Mouse (Mus musculus) left cerebral cortex, adult 18-20 months (tissue): ENCODE data around the gene Olfr1026. TPM values are rescaled to one million over a fixed set of nuclear protein-coding genes. Genes with fewer than 3 reads are reported as not detected.

Experiments used
- DNase-seq, 2 experiments: peaks; one replicate each; pipeline ENCODE4 v3.0.0; 2021 to 2022; ENCODE audit warnings: low spot score in 2 of 2, mixed read lengths in 1 of 2
- long read RNA-seq, 2 experiments: library from polyadenylated mRNA; stranded (forward); transcript quantifications; one replicate each; pipeline ENCODE4 v2.0.0; 2021
- total RNA-seq, 2 experiments: library from RNA; stranded (reverse); gene quantifications; 2 replicates each; pipeline ENCODE4 v1.2.3; 2021

Gene Olfr1026
- not detected for total RNA-seq
- long read RNA-seq, experiment 1: 0 reads
- long read RNA-seq, experiment 2: 0 reads

DNA sequence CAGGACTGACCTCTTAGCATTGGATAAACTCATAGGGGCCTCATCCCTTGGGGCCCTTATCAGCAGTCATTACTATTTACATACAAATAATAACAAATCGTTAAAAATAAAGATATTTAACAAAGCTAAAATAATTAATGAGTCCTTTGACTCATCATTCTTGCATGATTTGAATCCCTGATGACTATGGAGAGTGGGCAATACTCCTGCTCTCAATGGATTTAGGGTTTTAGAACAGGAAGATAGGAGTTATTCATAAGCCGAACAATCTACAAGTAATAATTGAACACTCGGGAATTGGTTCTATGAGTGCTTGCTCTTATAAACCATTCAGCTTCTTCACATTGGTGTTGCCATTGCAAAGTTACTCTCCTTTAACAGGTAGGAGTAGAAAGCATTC lies at the start of gene Olfr1026:
Olfr1026 (plus strand) TSS at position 301 of the 400 bp plus-strand sequence.
- DNase-seq: no peak

DNA sequence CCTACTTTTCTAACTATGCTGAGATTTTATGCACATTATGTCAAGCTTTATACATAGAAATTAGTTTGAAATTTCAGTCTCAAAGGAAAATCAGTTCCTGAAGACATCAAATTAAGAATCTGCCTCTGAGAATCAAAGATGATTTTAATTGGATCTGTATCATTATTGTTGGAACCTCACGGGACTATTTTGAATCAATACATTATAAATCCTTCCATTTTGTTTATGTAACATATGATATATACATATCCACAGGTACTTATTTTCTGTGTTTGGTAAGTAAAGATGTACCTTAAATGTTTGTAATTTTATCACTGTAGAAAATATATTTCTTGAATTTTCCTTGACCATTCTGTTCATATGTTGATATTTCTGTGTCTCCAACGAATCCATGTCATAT lies 36.0 kb upstream of the Olfr1026 start, which contains the start of gene Olfr1023:
Olfr1023 (plus strand) TSS at position 301 of the 400 bp plus-strand sequence.
- DNase-seq: no peak

DNA sequence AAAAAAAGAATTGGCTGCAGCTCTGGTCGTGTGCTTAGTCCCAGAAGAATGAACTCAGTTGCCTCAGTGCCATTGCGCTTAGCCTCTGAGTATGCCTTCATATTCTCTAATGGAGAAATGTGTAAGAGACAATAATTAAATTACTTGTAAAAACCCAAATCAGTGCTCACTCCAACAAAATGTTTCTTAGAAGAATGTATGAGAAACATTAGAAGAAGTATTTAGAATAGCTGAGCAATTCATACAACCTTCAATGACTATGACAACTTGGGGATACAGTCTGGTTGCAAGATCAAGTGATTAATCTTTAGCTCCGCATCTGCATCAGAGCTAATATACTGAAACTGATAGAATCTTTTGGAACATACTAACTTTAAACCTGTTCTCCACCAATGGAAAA lies 16.4 kb upstream of the Olfr1026 start, which contains the start of gene Olfr1024:
Olfr1024 (minus strand) TSS at position 101 of the 400 bp plus-strand sequence.
- no peak for DNase-seq

DNA sequence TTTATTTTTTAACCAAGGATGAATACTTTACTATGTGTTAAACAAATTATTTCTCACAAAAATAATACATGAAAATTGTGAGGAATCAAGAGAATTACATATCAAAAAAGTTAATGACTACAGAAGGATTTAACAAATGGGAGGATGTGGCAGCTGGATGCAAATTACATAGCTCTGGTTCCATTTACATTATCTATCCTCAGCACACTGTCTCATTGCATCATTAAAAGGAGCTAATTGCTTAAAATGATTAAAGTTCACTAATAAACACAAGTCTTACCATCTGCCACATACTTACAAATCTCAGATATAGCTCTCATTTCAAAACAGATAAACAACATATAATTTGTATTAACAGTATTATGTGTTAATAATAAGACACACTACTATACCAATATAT lies 8.2 kb upstream of the Olfr1026 start:
- DNase-seq: no peak

DNA sequence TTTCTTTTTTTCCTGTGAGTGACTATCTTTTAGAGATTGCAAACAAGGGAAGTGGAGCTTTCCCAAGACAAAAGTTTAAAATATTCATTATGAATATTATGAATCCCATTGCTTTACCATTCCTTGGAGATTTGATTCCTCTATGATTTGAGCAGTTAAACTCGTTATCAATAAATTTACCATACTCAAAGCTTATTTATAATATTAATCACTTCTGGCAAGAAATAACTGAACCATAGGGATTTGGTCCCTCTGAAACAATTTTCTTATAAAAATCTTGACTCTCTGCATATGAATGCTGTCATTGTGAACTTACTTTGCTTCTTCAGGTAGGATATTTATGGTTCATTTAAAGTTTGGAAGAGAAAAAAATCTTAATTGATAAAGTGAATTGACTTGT lies 6.5 kb upstream of the Olfr1026 start, which contains the start of gene Olfr1025-ps1:
Olfr1025-ps1 (plus strand) TSS at position 301 of the 400 bp plus-strand sequence.
- DNase-seq: no peak

DNA sequence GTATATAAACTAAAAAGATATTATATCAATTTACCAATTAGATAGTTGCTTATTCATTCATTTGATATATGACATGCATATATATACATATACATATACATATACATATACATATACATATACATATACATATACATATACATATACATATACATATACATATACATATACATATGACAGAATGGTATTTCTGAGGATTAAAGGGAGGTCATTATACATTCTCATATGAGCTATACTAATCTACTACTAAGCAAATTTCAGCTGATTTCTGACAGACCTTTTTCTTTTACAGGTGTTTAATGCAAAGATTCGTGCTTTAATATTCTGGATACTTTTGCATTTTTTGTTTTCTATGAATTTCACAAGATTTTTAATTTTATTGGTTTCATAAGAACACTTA lies 28.8 kb downstream of the Olfr1026 start, which contains the start of gene Olfr1028:
Olfr1028 (plus strand) TSS at position 301 of the 400 bp plus-strand sequence.
- DNase-seq: no peak

DNA sequence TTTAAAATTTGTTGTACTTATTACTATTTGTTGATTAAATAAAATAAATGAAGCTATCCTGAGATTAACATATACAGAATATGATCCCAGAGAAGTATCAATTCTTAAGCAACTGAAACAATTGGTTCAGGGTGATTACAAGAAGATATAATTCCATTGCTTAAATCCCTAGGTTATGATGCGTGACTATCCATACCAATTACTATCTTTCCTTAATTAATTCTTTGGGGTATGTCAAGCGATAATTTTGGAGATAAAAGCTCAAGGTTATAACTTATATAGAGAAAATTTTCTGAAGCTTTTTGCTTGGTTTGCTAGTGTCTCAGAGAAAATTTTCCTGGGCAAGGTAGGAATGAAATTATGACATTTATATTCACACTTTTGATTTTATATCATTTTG lies 52.2 kb downstream of the Olfr1026 start, which contains the start of gene Olfr1029:
Olfr1029 (plus strand) TSS at position 301 of the 400 bp plus-strand sequence.
- no peak for DNase-seq

Other genes with a start within 250 kb of the Olfr1026 start
- gene Olfr1006, start 242.8 kb upstream of the Olfr1026 start, total RNA-seq: not detected
- not detected for gene Olfr1008, start 232.1 kb upstream of the Olfr1026 start, total RNA-seq
- not detected for gene Olfr1009, start 206.1 kb upstream of the Olfr1026 start, total RNA-seq
- not detected for gene Olfr1012, start 158.8 kb upstream of the Olfr1026 start, total RNA-seq
- gene Olfr1013, start 154.5 kb upstream of the Olfr1026 start, total RNA-seq: not detected
- gene Olfr1014, start 148.8 kb upstream of the Olfr1026 start, total RNA-seq: not detected
- gene Olfr1015, start 139.5 kb upstream of the Olfr1026 start, total RNA-seq: not detected
- not detected for gene Olfr1016, start 119.0 kb upstream of the Olfr1026 start, total RNA-seq
- not detected for gene Olfr1018, start 103.1 kb upstream of the Olfr1026 start, total RNA-seq
- not detected for gene Olfr1019, start 76.1 kb upstream of the Olfr1026 start, total RNA-seq
- gene Olfr1020, start 74.5 kb upstream of the Olfr1026 start, total RNA-seq: not detected
- gene Olfr1022, start 53.0 kb upstream of the Olfr1026 start, total RNA-seq: not detected
- gene Olfr1023, start 35.9 kb upstream of the Olfr1026 start, total RNA-seq: not detected
- not detected for gene Olfr1024, start 16.5 kb upstream of the Olfr1026 start, total RNA-seq
- not detected for gene Olfr1025-ps1, start 6.4 kb upstream of the Olfr1026 start, total RNA-seq
- gene Olfr1028, start 28.9 kb downstream of the Olfr1026 start, total RNA-seq: not detected
- not detected for gene Olfr1029, start 52.3 kb downstream of the Olfr1026 start, total RNA-seq
- not detected for gene Olfr1030, start 57.7 kb downstream of the Olfr1026 start, total RNA-seq
- not detected for gene Olfr1031, start 68.7 kb downstream of the Olfr1026 start, total RNA-seq
- gene Olfr1032, start 84.0 kb downstream of the Olfr1026 start, total RNA-seq: not detected
- gene Olfr1033, start 99.1 kb downstream of the Olfr1026 start, total RNA-seq: not detected
- gene Olfr1034, start 124.3 kb downstream of the Olfr1026 start, total RNA-seq: not detected
- gene Olfr1036, start 152.4 kb downstream of the Olfr1026 start, total RNA-seq: not detected
- gene Olfr1037, start 165.8 kb downstream of the Olfr1026 start, total RNA-seq: not detected
- gene Olfr1039, start 214.4 kb downstream of the Olfr1026 start, total RNA-seq: not detected
- not detected for gene Olfr1040, start 225.2 kb downstream of the Olfr1026 start, total RNA-seq
- not detected for gene Olfr1042, start 240.3 kb downstream of the Olfr1026 start, total RNA-seq
- gene Olfr1043, start 246.0 kb downstream of the Olfr1026 start, total RNA-seq: not detected